Mouse (Mus musculus) cerebellum, postnatal 10 days (tissue): ENCODE data around the gene Gm9964.
"Not testable (repeated sequence)": the region's sequence is repeated elsewhere in the genome, so short reads cannot be mapped to it uniquely, and the experiment has no call there.

Experiments used
- DNase-seq, 2 experiments: peaks; one replicate each; pipeline ENCODE4 v3.0.0; 2021; ENCODE audit warnings: mixed read lengths in 2 of 2

Gene Gm9964

GRCm38 (mm10) chr11:79299719-79300431 is 3.2 kb upstream of the Gm9964 start:
- peak; percentile 20 to 35 for DNase-seq

- peak; percentile 66 to 77 for DNase-seq
These were observed 539 bp downstream of the Gm9964 start for GRCm38 (mm10) chr11:79296167-79296566.

GRCm38 (mm10) chr11:79293971-79294370 is 2.7 kb downstream of the Gm9964 start:
- no peak for DNase-seq

- DNase-seq = no peak
These were observed 3.7 kb downstream of the Gm9964 start for GRCm38 (mm10) chr11:79293025-79293424.

- DNase-seq = no peak
These were observed 4.6 kb downstream of the Gm9964 start for GRCm38 (mm10) chr11:79292130-79292529.

- DNase-seq = no peak
These were observed 5.1 kb downstream of the Gm9964 start for GRCm38 (mm10) chr11:79291651-79292050.

- peak; percentile 15 to 22 for DNase-seq
These were observed 6.2 kb downstream of the Gm9964 start for GRCm38 (mm10) chr11:79290473-79290872.

GRCm38 (mm10) chr11:79288913-79289640 is 7.6 kb downstream of the Gm9964 start:
- no peak for DNase-seq

GRCm38 (mm10) chr11:79288278-79288843 is 8.3 kb downstream of the Gm9964 start:
- no peak for DNase-seq

GRCm38 (mm10) chr11:79287447-79287846 is 9.3 kb downstream of the Gm9964 start:
- no peak for DNase-seq

GRCm38 (mm10) chr11:79286305-79286799 is 10.4 kb downstream of the Gm9964 start:
- no peak for DNase-seq

- no peak for DNase-seq
These were observed 13.2 kb downstream of the Gm9964 start for GRCm38 (mm10) chr11:79283350-79284030.

- peak in 1 of 2 experiments; percentile 10 for DNase-seq
These were observed 15.3 kb downstream of the Gm9964 start for GRCm38 (mm10) chr11:79281396-79281795.

GRCm38 (mm10) chr11:79279732-79280405 is 16.8 kb downstream of the Gm9964 start:
- DNase-seq = peak; percentile 46 to 47

- no peak for DNase-seq
These were observed 22.9 kb downstream of the Gm9964 start for GRCm38 (mm10) chr11:79273757-79274156.

- DNase-seq = no peak
These were observed 23.7 kb downstream of the Gm9964 start for GRCm38 (mm10) chr11:79273039-79273438.

GRCm38 (mm10) chr11:79267171-79267570 is 29.5 kb downstream of the Gm9964 start:
- DNase-seq = peak in 1 of 2 experiments; percentile 34

GRCm38 (mm10) chr11:79264376-79264775 is 32.3 kb downstream of the Gm9964 start:
- DNase-seq = no peak

- not testable (repeated sequence) for DNase-seq
These were observed 36.6 kb downstream of the Gm9964 start for GRCm38 (mm10) chr11:79260126-79260525.

GRCm38 (mm10) chr11:79258738-79259137 is 38.0 kb downstream of the Gm9964 start:
- no peak for DNase-seq

GRCm38 (mm10) chr11:79254391-79255098 is 42.2 kb downstream of the Gm9964 start, which contains the start of gene Wsb1:
Gene Wsb1 (minus strand): TSS chr11:79254671.
- DNase-seq = peak; percentile 97 to 98
